Mouse (Mus musculus) small intestine, adult 2 months (tissue): Measurements from ENCODE around the gene Dnttip1. TPM values are rescaled to one million over a fixed set of nuclear protein-coding genes. Genes with fewer than 3 reads are reported as not detected.

Experiments used
- H3K27ac ChIP-seq: fragments of 200-500 bp; 2 replicates; pipeline ENCODE4 v1.5.1; 2012; ENCODE audit warnings: low read depth, low read length, control low read depth, inconsistent platforms; ENCODE audit not compliant: insufficient read depth
- H3K27me3 ChIP-seq: fragments of 200-500 bp; 2 replicates; pipeline ENCODE4 v1.6.1; 2012; ENCODE audit warnings: mild to moderate bottlenecking, moderate library complexity, low read length, inconsistent platforms; ENCODE audit not compliant: control insufficient read depth, insufficient read depth
- H3K36me3 ChIP-seq: fragments of 200-500 bp; 2 replicates; pipeline ENCODE4 v1.6.1; 2012; ENCODE audit warnings: mild to moderate bottlenecking, low read length, control low read depth, inconsistent platforms; ENCODE audit not compliant: control insufficient read depth, insufficient read depth
- H3K4me1 ChIP-seq: fragments of 200-500 bp; 2 replicates; pipeline ENCODE4 v1.6.1; 2012; ENCODE audit warnings: low read length, inconsistent platforms, mixed read lengths; ENCODE audit not compliant: control insufficient read depth, insufficient read depth, insufficient read length
- H3K4me3 ChIP-seq: fragments of 200-500 bp; 2 replicates; pipeline ENCODE4 v1.5.1; 2012; ENCODE audit warnings: low read depth, mild to moderate bottlenecking, control low read depth, inconsistent platforms, low read length, moderate library complexity
- CTCF ChIP-seq: fragments of 200-500 bp; IDR thresholded peaks from 2 replicates; pipeline ENCODE4 v1.5.1; 2012; ENCODE audit warnings: low read depth, mild to moderate bottlenecking, control low read depth, inconsistent platforms, low read length, moderate library complexity, mixed read lengths; ENCODE audit not compliant: insufficient replicate concordance, insufficient read length; ENCODE audit errors: extremely low read depth
- POLR2A ChIP-seq: fragments of 200-500 bp; IDR thresholded peaks from 2 replicates; pipeline ENCODE4 v1.6.1; 2012; ENCODE audit warnings: low read depth, mild to moderate bottlenecking, control low read depth, inconsistent platforms, low read length, moderate library complexity
- WGBS: fragments of 180-500 bp; shearing (Covaris S2); methylation state at CpG from one replicate; pipeline ENCODE4 v1.1.7; 2018; 5-methylcytosine and 5-hydroxymethylcytosine counted together
- polyA plus RNA-seq: library from polyadenylated mRNA; depleted of rRNA; stranded (reverse); fragments of >200 nt; gene quantifications from 2 replicates; pipeline ENCODE4 v1.2.3, GENCODE M21; 2012

Gene Dnttip1
- polyA plus RNA-seq, 1 experiment: 37.8 TPM

GRCm38 (mm10) chr2:164776801-164777200 lies 31.0 kb downstream of the Dnttip1 start:
- peaks cover 6% of the 10 kb centered on the region; the same call in 1 of the 2 replicates for H3K4me1 ChIP-seq
- no peak overlapping the region for H3K4me3 ChIP-seq
- H3K36me3 ChIP-seq: peaks cover 4% of the 10 kb centered on the region; the same call in 1 of the 2 replicates
- no peaks in the 10 kb centered on the region for H3K27me3 ChIP-seq
- TF ChIP-seq CTCF: no peak
- TF ChIP-seq POLR2A: no peak
- 60% methylated on average over 17 of the region's 17 CpGs for WGBS
- no peak overlapping the region for H3K27ac ChIP-seq

DNA sequence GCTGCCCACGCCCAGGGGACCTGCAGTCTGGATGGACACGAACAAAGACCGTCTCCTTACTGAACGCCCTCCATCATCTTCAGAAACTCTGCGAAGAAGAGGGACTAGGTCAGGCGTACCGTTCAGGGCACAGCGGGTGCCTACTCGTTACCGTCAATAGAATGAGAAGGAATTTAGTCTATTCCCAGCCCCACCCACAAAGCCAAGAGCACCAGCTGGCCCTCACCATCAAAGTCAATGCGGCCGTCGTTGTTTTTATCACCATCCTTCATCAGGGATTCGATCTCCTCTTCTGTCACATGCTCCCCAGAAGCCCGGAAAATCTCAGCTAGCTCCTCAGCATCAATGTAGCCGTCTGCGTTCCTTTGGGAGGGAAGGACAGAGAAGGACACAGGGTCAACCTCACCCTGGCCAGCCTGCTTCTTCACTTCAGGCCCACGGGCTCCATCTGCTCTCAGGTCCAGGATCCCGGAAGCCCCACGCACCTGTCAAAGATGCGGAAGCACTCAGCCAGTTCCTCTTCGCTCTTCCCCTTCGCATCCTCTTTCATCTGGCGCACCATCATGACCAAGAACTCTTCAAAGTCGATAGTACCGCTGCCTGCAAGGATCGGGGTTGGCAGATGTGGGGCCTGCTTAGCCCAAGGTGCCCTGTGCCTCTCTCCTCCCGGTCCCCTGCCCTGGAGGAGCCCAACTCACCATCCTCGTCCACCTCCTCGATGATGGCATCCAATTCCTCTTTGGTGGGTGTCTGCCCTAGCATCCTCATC lies 31.6 kb downstream of the Dnttip1 start:
- peaks cover 6% of the 10 kb centered on the region; the same call in 1 of the 2 replicates for H3K4me1 ChIP-seq
- H3K4me3 ChIP-seq: no peak overlapping the region
- H3K27me3 ChIP-seq: no peaks in the 10 kb centered on the region
- 75% methylated on average over 30 of the region's 30 CpGs for WGBS
- H3K27ac ChIP-seq: no peak overlapping the region
- TF ChIP-seq POLR2A (no peak), CTCF (no peak)
- 0 out of 2 replicates have a peak, but pooled peaks cover 2% of the 10 kb centered on the region for H3K36me3 ChIP-seq

DNA sequence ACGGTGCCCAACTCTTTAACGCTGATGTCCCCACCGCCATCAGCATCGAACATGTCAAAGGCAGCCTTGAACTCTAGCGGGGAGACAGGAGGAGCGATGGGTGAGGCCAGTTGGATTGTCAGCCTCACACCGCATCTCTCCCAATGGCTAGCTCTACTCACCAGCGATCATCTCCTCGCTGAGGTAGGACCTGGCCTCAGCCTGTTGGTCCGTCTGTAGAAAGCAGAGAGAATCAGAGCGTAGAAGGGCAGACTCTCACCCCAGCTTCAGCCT lies 32.2 kb downstream of the Dnttip1 start:
- Histone ChIP-seq H3K36me3 (no peaks in the 10 kb centered on the region), H3K27me3 (no peaks in the 10 kb centered on the region), H3K4me1 (peaks cover 6% of the 10 kb centered on the region; the same call in 1 of the 2 replicates), H3K4me3 (no peak overlapping the region), H3K27ac (no peak overlapping the region)
- TF ChIP-seq CTCF (no peak), POLR2A (no peak)
- 93% methylated on average over 11 of the region's 11 CpGs for WGBS

DNA sequence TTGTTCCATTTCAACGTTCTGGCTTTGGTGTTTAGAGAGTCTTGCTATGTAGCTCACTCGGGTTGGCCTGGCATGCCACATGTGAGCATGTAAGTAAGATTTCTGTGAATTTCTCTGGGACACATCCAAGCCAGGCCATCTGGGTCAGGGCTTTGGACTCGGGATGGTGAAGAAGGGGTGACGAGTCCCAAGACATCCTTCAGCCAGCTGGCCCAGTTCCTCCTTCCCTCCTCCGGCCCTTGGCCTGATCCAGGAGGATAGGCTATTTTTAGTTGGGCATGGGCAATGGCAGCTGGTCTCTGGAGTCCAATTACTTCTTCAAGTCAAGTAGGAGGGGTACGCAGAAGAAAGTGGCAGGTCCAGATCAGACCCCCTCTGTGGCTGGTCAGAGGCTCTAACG lies 33.0 kb downstream of the Dnttip1 start:
- WGBS: 74% methylated on average over 7 of the region's 7 CpGs

DNA sequence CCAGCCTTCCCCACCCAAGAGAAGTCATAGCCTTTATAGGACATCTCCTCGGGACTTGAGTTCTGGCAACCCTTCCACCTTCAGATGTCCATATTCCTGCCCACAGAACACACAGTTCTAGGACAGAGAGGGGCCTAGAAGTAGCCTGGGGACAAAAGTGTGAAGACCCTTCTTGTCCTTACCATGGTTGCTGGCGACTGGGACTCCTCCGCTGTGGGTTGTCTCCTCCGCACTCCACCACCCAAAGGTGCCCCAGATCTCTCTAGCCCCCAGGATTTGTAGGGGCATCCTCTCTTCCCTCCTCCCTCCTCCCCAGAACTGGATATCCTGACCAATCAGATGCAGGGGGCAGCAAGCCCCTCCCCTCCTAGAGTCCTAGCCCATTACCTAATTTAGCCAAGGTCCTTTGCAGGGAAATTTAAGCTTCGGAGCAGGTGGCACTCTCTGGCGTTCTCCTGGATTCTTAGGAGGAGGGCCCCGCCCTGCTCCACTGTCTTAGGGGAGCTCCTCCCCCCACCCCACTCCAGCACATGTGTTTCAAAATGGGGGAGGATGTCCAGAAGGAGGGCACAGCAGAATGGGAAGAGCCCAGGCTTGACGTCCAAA lies 33.8 kb downstream of the Dnttip1 start, which contains the start of gene Tnnc2:
Gene Tnnc2 (minus strand): TSS at position 487 of the 606 bp plus-strand sequence.
- H3K4me3 ChIP-seq: no peak within 1 kb of the TSS
- H3K4me1 ChIP-seq: peaks cover under 1% of the 10 kb centered on the region; the same call in 1 of the 2 replicates
- no peaks in the 10 kb centered on the region for H3K27me3 ChIP-seq
- TF ChIP-seq CTCF: no peak
- TF ChIP-seq POLR2A: no peak
- H3K27ac ChIP-seq: no peak within 1 kb of the TSS
- 74% methylated on average over 8 of the region's 8 CpGs for WGBS
- H3K36me3 ChIP-seq: no peaks in the 10 kb centered on the region

More for the DNA sequence above, 33.0 kb downstream of the Dnttip1 start:
- no peak for TF ChIP-seq CTCF
- TF ChIP-seq POLR2A: no peak
- Histone ChIP-seq H3K4me3 (no peak overlapping the region), H3K4me1 (0 out of 2 replicates have a peak, but pooled peaks cover 2% of the 10 kb centered on the region), H3K27me3 (no peaks in the 10 kb centered on the region), H3K27ac (no peak overlapping the region), H3K36me3 (no peaks in the 10 kb centered on the region)

DNA sequence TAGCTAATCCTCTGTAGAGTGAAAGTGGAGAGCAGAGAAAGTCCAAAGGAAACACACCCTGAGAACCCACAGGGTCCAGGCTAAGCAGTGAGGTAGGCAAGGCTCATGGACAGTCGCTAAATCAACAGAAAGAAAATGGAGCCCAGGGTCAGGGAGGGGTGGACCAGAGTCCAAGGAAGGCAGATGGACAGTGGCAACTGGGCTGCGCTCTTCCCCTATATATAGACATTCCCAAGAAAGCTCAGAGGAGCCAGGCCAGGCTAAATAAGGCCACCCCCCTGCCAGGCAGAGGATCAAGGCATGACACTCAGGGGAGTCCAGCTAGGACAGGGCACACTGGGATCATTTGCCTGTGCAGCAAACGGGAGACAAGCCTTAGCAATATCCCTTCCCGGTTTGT lies 36.1 kb downstream of the Dnttip1 start:
- Histone ChIP-seq H3K4me3 (no peak overlapping the region), H3K27me3 (no peaks in the 10 kb centered on the region), H3K4me1 (peaks cover 7% of the 10 kb centered on the region; the same call in 1 of the 2 replicates), H3K27ac (no peak overlapping the region), H3K36me3 (no peaks in the 10 kb centered on the region)
- no peak for TF ChIP-seq POLR2A
- no peak for TF ChIP-seq CTCF
- 73% methylated on average over 4 of the region's 4 CpGs for WGBS

DNA sequence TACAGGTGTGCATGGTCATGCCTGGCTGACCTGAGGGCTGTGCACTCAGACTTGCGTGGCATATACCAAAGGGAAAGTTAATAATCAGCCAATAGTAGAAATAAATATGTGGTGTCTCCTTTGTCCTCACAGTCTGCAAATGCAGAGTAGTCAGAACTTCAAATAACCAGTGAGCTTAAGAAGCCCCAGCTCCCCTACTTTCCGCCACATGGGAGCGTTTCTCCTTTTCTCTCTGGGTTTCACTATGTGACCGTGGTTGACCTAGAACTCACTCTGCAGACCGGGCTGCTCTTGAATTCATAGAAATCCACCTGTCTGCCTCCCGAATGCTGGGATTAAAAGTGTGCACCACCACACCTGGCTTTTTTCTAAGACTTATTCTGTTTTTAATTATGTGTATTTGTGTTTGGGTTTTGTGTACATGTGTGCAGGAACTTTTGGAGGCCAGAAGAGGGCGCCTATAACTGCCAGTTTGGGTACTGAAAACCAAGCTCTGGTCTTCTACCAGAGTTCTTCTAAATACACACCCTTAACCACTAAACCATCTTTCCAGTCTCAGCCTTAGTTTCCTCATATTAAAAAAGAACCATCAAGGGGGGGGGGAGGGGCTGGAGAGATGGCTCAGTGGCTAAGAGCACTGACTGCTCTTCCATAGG lies 38.3 kb downstream of the Dnttip1 start:
- TF ChIP-seq CTCF (no peak), POLR2A (no peak)
- H3K27ac ChIP-seq: no peak overlapping the region
- peaks cover 7% of the 10 kb centered on the region; the same call in 1 of the 2 replicates for H3K4me1 ChIP-seq
- H3K36me3 ChIP-seq: peaks cover 2% of the 10 kb centered on the region; the same call in 1 of the 2 replicates
- H3K4me3 ChIP-seq: no peak overlapping the region
- WGBS: 76% methylated on average over 7 of the region's 7 CpGs
- H3K27me3 ChIP-seq: no peaks in the 10 kb centered on the region
